Mouse (Mus musculus) kidney, postnatal 10 days (tissue): ENCODE results near the gene Vcl.

ENCODE experiments used
- DNase-seq: peaks from one replicate; pipeline ENCODE4 v3.0.0; 2021; ENCODE audit warnings: mixed read lengths

Gene Vcl

GRCm38 (mm10) chr14:21018977-21019376 is 89.8 kb downstream of the Vcl start:
- DNase-seq, result no peak

GRCm38 (mm10) chr14:21020435-21020834 is 91.2 kb downstream of the Vcl start:
- no peak for DNase-seq

- DNase-seq, result no peak
These were observed 98.3 kb downstream of the Vcl start for GRCm38 (mm10) chr14:21027542-21027941.

- DNase-seq, result no peak
These were observed 99.9 kb downstream of the Vcl start for GRCm38 (mm10) chr14:21029025-21029659.

- peak; percentile 70 for DNase-seq
These were observed 102.7 kb downstream of the Vcl start for GRCm38 (mm10) chr14:21031783-21032511.

- no peak for DNase-seq
These were observed 105.1 kb downstream of the Vcl start for GRCm38 (mm10) chr14:21034271-21034670.

GRCm38 (mm10) chr14:21034791-21035190 is 105.6 kb downstream of the Vcl start:
- DNase-seq, result no peak

- DNase-seq, result no peak
These were observed 109.9 kb downstream of the Vcl start for GRCm38 (mm10) chr14:21039077-21039476.

- DNase-seq, result no peak
These were observed 110.4 kb downstream of the Vcl start for GRCm38 (mm10) chr14:21039623-21040022.

GRCm38 (mm10) chr14:21047840-21048239 is 118.6 kb downstream of the Vcl start:
- no peak for DNase-seq

- peak; percentile 66 for DNase-seq
These were observed 119.7 kb downstream of the Vcl start for GRCm38 (mm10) chr14:21048879-21049278.

GRCm38 (mm10) chr14:21050734-21051133 is 121.5 kb downstream of the Vcl start:
- peak; percentile 56 for DNase-seq

GRCm38 (mm10) chr14:21051380-21052111 is 122.3 kb downstream of the Vcl start:
- no peak for DNase-seq

- peak; percentile 97 for DNase-seq
These were observed 123.0 kb downstream of the Vcl start, which contains the start of the genes Ap3m1 and Adk for GRCm38 (mm10) chr14:21052112-21052780. TSS of gene Ap3m1 (minus strand) at chr14:21052508. TSS of gene Adk (plus strand) at chr14:21052574.

GRCm38 (mm10) chr14:21052781-21053130 is 123.6 kb downstream of the Vcl start:
- peak; percentile 87 for DNase-seq

- no peak for DNase-seq
These were observed 124.0 kb downstream of the Vcl start for GRCm38 (mm10) chr14:21053151-21053550.

- DNase-seq, result peak; percentile 37
These were observed 124.4 kb downstream of the Vcl start for GRCm38 (mm10) chr14:21053586-21053985.

GRCm38 (mm10) chr14:21058972-21059371 is 129.8 kb downstream of the Vcl start:
- DNase-seq, result no peak

GRCm38 (mm10) chr14:21062766-21063513 is 133.7 kb downstream of the Vcl start:
- DNase-seq, result no peak

- DNase-seq, result no peak
These were observed 135.1 kb downstream of the Vcl start for GRCm38 (mm10) chr14:21064321-21064720.

GRCm38 (mm10) chr14:21065490-21066162 is 136.4 kb downstream of the Vcl start:
- DNase-seq, result no peak

- DNase-seq, result no peak
These were observed 140.4 kb downstream of the Vcl start for GRCm38 (mm10) chr14:21069594-21069993.
